Mouse (Mus musculus) spleen, postnatal 36 days (tissue): Measurements from ENCODE around the gene Ltv1.
"Not testable (repeated sequence)": the region's sequence is repeated elsewhere in the genome, so short reads cannot be mapped to it uniquely, and the experiment has no call there.

Experiments
- DNase-seq, 2 experiments: peaks; one replicate each; pipeline ENCODE4 v3.0.0; 2022; ENCODE audit warnings: low spot score in 2 of 2, mixed read lengths in 1 of 2

The Ltv1 gene

GRCm38 (mm10) chr10:13196872-13197507, 4.0 kb upstream of the Ltv1 start:
- DNase-seq: no peak

- DNase-seq: not testable (repeated sequence)
Measured at GRCm38 (mm10) chr10:13193496-13193895, 528 bp upstream of the Ltv1 start.

GRCm38 (mm10) chr10:13189881-13190280, 3.1 kb downstream of the Ltv1 start:
- DNase-seq: no peak

- no peak for DNase-seq
Measured at GRCm38 (mm10) chr10:13186754-13187153, 6.2 kb downstream of the Ltv1 start.

GRCm38 (mm10) chr10:13184170-13184766, 8.7 kb downstream of the Ltv1 start:
- DNase-seq: peak; percentile 9 to 21

- DNase-seq: no peak
Measured at GRCm38 (mm10) chr10:13180211-13180610, 12.8 kb downstream of the Ltv1 start.

- no peak for DNase-seq
Measured at GRCm38 (mm10) chr10:13177973-13178624, 14.9 kb downstream of the Ltv1 start, which contains the start of gene Zc2hc1b. TSS of gene Zc2hc1b (minus strand) at chr10:13178023.

- DNase-seq: no peak
Measured at GRCm38 (mm10) chr10:13175866-13176265, 17.1 kb downstream of the Ltv1 start.

GRCm38 (mm10) chr10:13172798-13173221, 20.2 kb downstream of the Ltv1 start:
- DNase-seq: no peak

GRCm38 (mm10) chr10:13171461-13171860, 21.5 kb downstream of the Ltv1 start:
- no peak for DNase-seq

GRCm38 (mm10) chr10:13170739-13171448, 22.1 kb downstream of the Ltv1 start:
- DNase-seq: no peak

GRCm38 (mm10) chr10:13168461-13168860, 24.5 kb downstream of the Ltv1 start:
- DNase-seq: no peak

GRCm38 (mm10) chr10:13162031-13162430, 30.9 kb downstream of the Ltv1 start:
- DNase-seq: no peak

GRCm38 (mm10) chr10:13160913-13161312, 32.1 kb downstream of the Ltv1 start:
- DNase-seq: no peak

- DNase-seq: no peak
Measured at GRCm38 (mm10) chr10:13155377-13155776, 37.6 kb downstream of the Ltv1 start.

- no peak for DNase-seq
Measured at GRCm38 (mm10) chr10:13152811-13153364, 40.1 kb downstream of the Ltv1 start.

GRCm38 (mm10) chr10:13151353-13151752, 41.6 kb downstream of the Ltv1 start:
- DNase-seq: no peak

GRCm38 (mm10) chr10:13150435-13150834, 42.5 kb downstream of the Ltv1 start:
- no peak for DNase-seq

- DNase-seq: no peak
Measured at GRCm38 (mm10) chr10:13140434-13140833, 52.5 kb downstream of the Ltv1 start.

- DNase-seq: no peak
Measured at GRCm38 (mm10) chr10:13137906-13138305, 55.1 kb downstream of the Ltv1 start.

- no peak for DNase-seq
Measured at GRCm38 (mm10) chr10:13135751-13136150, 57.2 kb downstream of the Ltv1 start.

- DNase-seq: no peak
Measured at GRCm38 (mm10) chr10:13135276-13135675, 57.7 kb downstream of the Ltv1 start.
